Mouse (Mus musculus) neural tube, embryonic 14.5 days (tissue): Measurements from ENCODE around the gene Rgs12. TPM values are rescaled to one million over a fixed set of nuclear protein-coding genes. Genes with fewer than 3 reads are reported as not detected.
A peak's percentile ranks its signal among the peaks of the same experiment; 100 is the strongest.

ENCODE experiments used
- ATAC-seq: fragments of 200-750 bp; cut with Nextera tagmentation; 2 replicates; pipeline ENCODE4 v1.8.0; 2017; ENCODE audit warnings: low read depth, mild to moderate bottlenecking, moderate TSS enrichment, moderate library complexity
- H3K27ac ChIP-seq: fragments of 300-500 bp; sonication (generic); 2 replicates; pipeline ENCODE4 v1.5.1; 2014; ENCODE audit warnings: low read depth, mild to moderate bottlenecking, control low read depth, low read length, moderate library complexity, mixed read lengths
- H3K27me3 ChIP-seq: fragments of 300-500 bp; sonication (generic); 2 replicates; pipeline ENCODE4 v1.6.1; 2014; ENCODE audit warnings: low read length; ENCODE audit not compliant: control insufficient read depth, insufficient read depth
- H3K36me3 ChIP-seq: fragments of 300-500 bp; sonication (generic); 2 replicates; pipeline ENCODE4 v1.6.1; 2014; ENCODE audit warnings: low read length, mixed read lengths; ENCODE audit not compliant: control insufficient read depth, insufficient read depth
- H3K4me1 ChIP-seq: fragments of 300-500 bp; sonication (generic); 2 replicates; pipeline ENCODE4 v1.6.1; 2014; ENCODE audit warnings: low read length; ENCODE audit not compliant: control insufficient read depth, insufficient read depth
- H3K4me2 ChIP-seq: fragments of 300-500 bp; sonication (generic); 2 replicates; pipeline ENCODE4 v1.6.1; 2014; ENCODE audit warnings: mild to moderate bottlenecking, low read depth, low read length, control low read depth
- H3K4me3 ChIP-seq: fragments of 300-500 bp; sonication (generic); 2 replicates; pipeline ENCODE4 v1.5.1; 2014; ENCODE audit warnings: low read depth, low read length, control low read depth, mixed read lengths
- H3K9ac ChIP-seq: fragments of 300-500 bp; sonication (generic); replicated peaks from 2 replicates; pipeline ENCODE4 v1.6.1; 2014; ENCODE audit warnings: low read depth, mild to moderate bottlenecking, control low read depth, low read length, mixed read lengths
- H3K9me3 ChIP-seq: fragments of 300-500 bp; sonication (generic); 2 replicates; pipeline ENCODE4 v1.6.1; 2016; ENCODE audit warnings: low read length; ENCODE audit not compliant: control insufficient read depth
- WGBS: fragments of 180-500 bp; shearing (Covaris S2); extraction: QIAGEN DNeasy Blood & Tissue Kit; methylation state at CpG from one replicate; pipeline ENCODE4 v1.1.7; 2014; 5-methylcytosine and 5-hydroxymethylcytosine counted together
- polyA plus RNA-seq: library from polyadenylated mRNA; unstranded; fragments of >200 nt; fragmentation: Nextera tagmentation; extraction: Ambion mirVana; gene quantifications from 2 replicates; pipeline ENCODE4 v1.2.1, GENCODE M21; 2014

Gene Rgs12
- polyA plus RNA-seq, 1 experiment from 2014 or later: 31.6 TPM

- peak overlapping the region; percentile 80 for H3K4me2 ChIP-seq
- ATAC-seq: no peak
Observed at GRCm38 (mm10) chr5:34950486-34951160, 1.4 kb downstream of the Rgs12 start.

DNA sequence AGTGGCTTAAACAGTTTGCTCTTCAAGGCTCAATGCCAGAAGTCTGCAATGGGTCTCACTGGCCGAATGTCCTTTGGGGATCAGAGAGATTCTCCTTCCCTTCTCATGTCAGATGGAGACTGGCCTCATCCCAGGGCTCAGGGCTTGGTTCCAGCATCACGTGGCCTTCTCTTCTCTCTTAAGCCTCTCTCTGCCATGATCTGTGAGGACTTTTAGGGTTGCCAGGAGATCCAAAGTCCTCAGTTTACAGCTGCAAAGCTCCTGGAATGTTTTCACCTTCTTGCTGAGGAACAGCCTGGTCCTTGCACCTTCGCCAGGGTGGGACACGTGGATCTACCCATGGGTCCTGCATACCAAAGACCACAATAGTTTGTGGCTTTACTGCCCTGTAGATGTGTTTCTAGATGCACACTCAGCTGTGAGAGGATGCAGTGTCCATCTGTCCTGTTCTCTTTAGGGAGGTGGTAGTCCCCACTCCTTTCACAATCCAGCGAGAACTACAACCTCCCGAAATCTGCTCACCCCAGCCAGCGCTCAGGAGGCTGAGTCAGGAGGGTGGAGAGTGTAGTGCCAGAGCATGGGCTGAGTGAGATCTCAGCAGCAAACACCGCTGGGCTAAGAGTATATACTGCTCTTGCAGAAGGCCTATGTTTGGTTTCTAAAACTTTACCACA, 2.1 kb downstream of the Rgs12 start:
- no peak for ATAC-seq
- H3K27me3 ChIP-seq: no peaks in the 10 kb centered on the region
- H3K4me3 ChIP-seq: no peak overlapping the region
- peaks cover 37% of the 10 kb centered on the region for H3K4me1 ChIP-seq
- peak overlapping the region; percentile 80; the same call in 1 of the 2 replicates for H3K4me2 ChIP-seq
- H3K36me3 ChIP-seq: no peaks in the 10 kb centered on the region
- no peaks in the 10 kb centered on the region for H3K9me3 ChIP-seq
- H3K27ac ChIP-seq: peak overlapping the region; percentile 90; the same call in 1 of the 2 replicates
- 92% methylated on average over 8 of the region's 8 CpGs for WGBS
- no peak overlapping the region for H3K9ac ChIP-seq

More at GRCm38 (mm10) chr5:34950486-34951160, 1.4 kb downstream of the Rgs12 start:
- Histone ChIP-seq H3K27ac (peak overlapping the region; percentile 90; the same call in 1 of the 2 replicates), H3K27me3 (no peaks in the 10 kb centered on the region), H3K9ac (peak overlapping the region; percentile 96; the same call in 1 of the 2 replicates), H3K9me3 (no peaks in the 10 kb centered on the region), H3K4me1 (peaks cover 31% of the 10 kb centered on the region), H3K36me3 (no peaks in the 10 kb centered on the region), H3K4me3 (peak overlapping the region; percentile 93)
- WGBS: 63% methylated on average over 6 of the region's 6 CpGs

DNA sequence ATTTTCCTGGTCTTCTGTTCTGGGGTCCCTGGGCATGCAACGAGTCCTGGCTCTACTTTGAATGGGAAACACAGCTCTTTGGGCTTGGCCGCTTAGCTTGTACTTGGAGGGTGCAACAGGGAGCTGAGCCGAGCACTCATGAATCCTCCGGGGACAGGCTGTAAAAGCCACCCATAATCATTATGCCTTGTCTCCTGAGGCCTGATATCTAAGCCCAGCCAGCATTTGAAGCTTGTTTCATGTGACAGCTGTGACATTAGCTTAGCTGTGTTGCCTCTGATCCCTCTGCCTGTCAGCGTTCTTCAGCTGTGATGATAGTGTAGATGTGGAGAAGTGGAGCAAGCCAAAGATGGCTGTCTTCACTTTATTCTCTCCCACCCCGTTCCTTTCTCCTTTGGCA, 5.3 kb downstream of the Rgs12 start:
- Histone ChIP-seq H3K4me1 (peaks cover 48% of the 10 kb centered on the region), H3K4me3 (no peak overlapping the region), H3K27me3 (no peaks in the 10 kb centered on the region), H3K36me3 (no peaks in the 10 kb centered on the region), H3K9ac (no peak overlapping the region), H3K9me3 (no peaks in the 10 kb centered on the region), H3K4me2 (no peak overlapping the region), H3K27ac (no peak overlapping the region)
- 61% methylated on average over 6 of the region's 6 CpGs for WGBS
- ATAC-seq: no peak

DNA sequence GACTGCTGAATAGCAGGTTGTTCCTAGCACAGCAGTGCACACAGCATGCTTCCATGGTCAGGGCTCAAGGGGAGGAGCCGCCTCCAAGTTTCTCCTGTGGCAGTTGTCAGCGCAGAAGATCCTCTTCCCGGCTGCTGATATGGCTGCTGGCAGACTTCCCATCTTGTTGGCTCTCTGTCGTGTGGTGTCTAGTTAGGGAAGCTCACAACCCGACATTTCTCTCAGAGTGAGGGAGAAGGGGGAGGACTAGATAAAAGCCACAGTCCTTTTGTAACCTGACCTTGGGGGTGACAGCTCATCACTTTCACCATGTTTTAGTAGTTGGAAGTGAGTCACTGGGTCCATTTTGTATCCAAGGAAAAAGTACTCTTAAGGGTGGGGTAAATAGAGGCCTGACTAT, 6.4 kb downstream of the Rgs12 start:
- no peaks in the 10 kb centered on the region for H3K27me3 ChIP-seq
- peaks cover 41% of the 10 kb centered on the region for H3K4me1 ChIP-seq
- H3K36me3 ChIP-seq: no peaks in the 10 kb centered on the region
- no peak for ATAC-seq
- no peaks in the 10 kb centered on the region for H3K9me3 ChIP-seq
- 58% methylated on average over 5 of the region's 5 CpGs for WGBS
- no peak overlapping the region for H3K27ac ChIP-seq
- no peak overlapping the region for H3K4me3 ChIP-seq
- H3K4me2 ChIP-seq: no peak overlapping the region
- no peak overlapping the region for H3K9ac ChIP-seq

DNA sequence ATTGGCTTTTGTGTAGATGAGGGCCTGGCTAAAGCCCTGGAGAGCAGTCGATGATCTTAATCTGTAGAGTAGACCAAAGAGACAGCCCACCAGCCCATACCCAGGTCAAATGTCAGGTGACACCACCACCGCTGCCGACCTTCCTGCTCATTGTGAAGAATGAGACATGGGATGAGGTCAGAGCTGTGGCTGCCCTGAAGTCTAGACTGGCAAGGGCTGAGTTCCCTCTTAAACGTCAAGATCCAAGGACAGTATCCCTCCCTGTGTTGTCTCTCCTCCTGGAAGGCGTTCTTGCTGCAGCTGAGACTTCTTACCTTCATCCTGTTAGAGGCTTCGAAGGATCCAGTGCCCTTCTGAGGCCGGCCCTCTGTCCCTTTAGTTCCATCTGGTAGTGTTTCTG, 6.9 kb downstream of the Rgs12 start:
- Histone ChIP-seq H3K36me3 (no peaks in the 10 kb centered on the region), H3K4me1 (peaks cover 36% of the 10 kb centered on the region)
- ATAC-seq: no peak

GRCm38 (mm10) chr5:34957015-34957414, 7.8 kb downstream of the Rgs12 start:
- H3K4me2 ChIP-seq: no peak overlapping the region
- H3K4me3 ChIP-seq: no peak overlapping the region
- no peak overlapping the region for H3K27ac ChIP-seq
- H3K27me3 ChIP-seq: no peaks in the 10 kb centered on the region
- peaks cover 30% of the 10 kb centered on the region for H3K4me1 ChIP-seq
- peak; percentile 83 for ATAC-seq
- H3K9ac ChIP-seq: no peak overlapping the region
- H3K9me3 ChIP-seq: no peaks in the 10 kb centered on the region
- WGBS: 61% methylated on average over 2 of the region's 2 CpGs
- no peaks in the 10 kb centered on the region for H3K36me3 ChIP-seq

More for the DNA sequence above, 6.9 kb downstream of the Rgs12 start:
- Histone ChIP-seq H3K9ac (no peak overlapping the region), H3K4me2 (no peak overlapping the region), H3K27ac (no peak overlapping the region), H3K27me3 (no peaks in the 10 kb centered on the region), H3K9me3 (no peaks in the 10 kb centered on the region), H3K4me3 (no peak overlapping the region)
- WGBS: 90% methylated on average over 7 of the region's 7 CpGs

GRCm38 (mm10) chr5:34960021-34960420, 10.8 kb downstream of the Rgs12 start:
- 97% methylated on average over 1 of the region's 1 CpGs for WGBS

GRCm38 (mm10) chr5:34965531-34965930, 16.3 kb downstream of the Rgs12 start:
- no peak for ATAC-seq
- H3K4me2 ChIP-seq: no peak overlapping the region
- 97% methylated on average over 12 of the region's 12 CpGs for WGBS

More at GRCm38 (mm10) chr5:34960021-34960420, 10.8 kb downstream of the Rgs12 start:
- H3K9me3 ChIP-seq: no peaks in the 10 kb centered on the region
- H3K4me3 ChIP-seq: no peak overlapping the region
- H3K9ac ChIP-seq: no peak overlapping the region
- H3K36me3 ChIP-seq: no peaks in the 10 kb centered on the region; the same call in 1 of the 2 replicates
- peaks cover 27% of the 10 kb centered on the region for H3K4me1 ChIP-seq
- no peak overlapping the region for H3K27ac ChIP-seq
- no peak overlapping the region for H3K4me2 ChIP-seq
- ATAC-seq: no peak
- H3K27me3 ChIP-seq: no peaks in the 10 kb centered on the region

DNA sequence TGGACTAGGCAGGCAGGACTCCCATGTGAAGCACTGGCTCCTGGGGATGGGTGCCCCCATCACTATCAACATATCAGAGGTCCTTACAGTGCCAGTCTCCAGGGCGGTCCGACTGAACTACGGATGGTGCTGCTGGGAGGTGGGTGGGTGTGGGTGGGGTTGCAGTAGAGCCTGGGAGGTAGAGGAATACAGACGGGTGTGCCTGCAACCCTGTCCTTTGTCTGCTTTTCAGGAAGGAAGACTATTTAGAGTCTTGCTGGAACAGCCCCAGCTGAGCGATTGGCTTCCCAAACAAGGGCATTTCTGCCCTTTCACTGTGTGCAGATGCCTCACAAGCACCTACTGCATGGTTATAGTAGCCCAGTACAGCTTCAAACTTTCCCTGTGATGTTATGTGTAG, 19.1 kb downstream of the Rgs12 start:
- ATAC-seq: no peak
- no peaks in the 10 kb centered on the region for H3K9me3 ChIP-seq
- no peaks in the 10 kb centered on the region for H3K27me3 ChIP-seq
- no peak overlapping the region for H3K4me2 ChIP-seq
- no peak overlapping the region for H3K9ac ChIP-seq
- WGBS: 69% methylated on average over 5 of the region's 5 CpGs
- no peaks in the 10 kb centered on the region for H3K4me1 ChIP-seq
- H3K36me3 ChIP-seq: peaks cover 27% of the 10 kb centered on the region
- H3K4me3 ChIP-seq: no peak overlapping the region
- H3K27ac ChIP-seq: no peak overlapping the region

More at GRCm38 (mm10) chr5:34965531-34965930, 16.3 kb downstream of the Rgs12 start:
- Histone ChIP-seq H3K4me1 (peaks cover 4% of the 10 kb centered on the region; the same call in 1 of the 2 replicates), H3K9me3 (no peaks in the 10 kb centered on the region), H3K9ac (no peak overlapping the region), H3K36me3 (peaks cover 23% of the 10 kb centered on the region), H3K27ac (no peak overlapping the region), H3K4me3 (no peak overlapping the region), H3K27me3 (no peaks in the 10 kb centered on the region)
